Mouse (Mus musculus) 3T3-L1 (cell line): ENCODE results near the gene Cabs1.
A peak's percentile ranks its signal among the peaks of the same experiment; 100 is the strongest.

Source experiments
- DNase-seq: peaks from one replicate; pipeline ENCODE4 v3.0.0-alpha.2; 2015; ENCODE audit warnings: low read depth, low spot score

Gene Cabs1

GRCm38 (mm10) chr5:87979139-87979538 lies at the start of gene Cabs1:
TSS of gene Cabs1 (plus strand) at chr5:87979439.
- DNase-seq, result no peak

- DNase-seq, result no peak
Measured at GRCm38 (mm10) chr5:87931603-87932002, 47.6 kb upstream of the Cabs1 start.

DNA sequence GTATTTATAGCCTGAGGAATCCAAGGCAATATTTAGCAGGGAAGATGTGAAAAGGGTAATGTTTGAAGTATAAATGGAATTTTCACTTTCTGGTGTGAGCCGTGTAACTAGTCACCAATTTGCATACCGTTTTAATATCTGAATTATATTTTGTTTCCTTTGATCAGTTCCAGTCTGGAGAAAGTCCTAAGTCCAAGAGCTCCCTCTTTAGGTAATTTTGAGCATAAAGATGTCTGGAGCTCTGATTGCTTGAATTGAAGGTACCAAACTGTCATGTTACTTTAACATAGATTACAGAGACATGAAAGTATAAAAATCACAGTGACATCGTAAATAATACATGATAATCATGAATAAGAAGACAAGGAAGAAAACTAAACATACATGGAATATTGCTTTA lies 38.5 kb upstream of the Cabs1 start:
- DNase-seq, result peak; percentile 4

GRCm38 (mm10) chr5:87942515-87942914 lies 36.7 kb upstream of the Cabs1 start:
- no peak for DNase-seq

- DNase-seq, result no peak
Measured at GRCm38 (mm10) chr5:87951836-87952235, 27.4 kb upstream of the Cabs1 start.

DNA sequence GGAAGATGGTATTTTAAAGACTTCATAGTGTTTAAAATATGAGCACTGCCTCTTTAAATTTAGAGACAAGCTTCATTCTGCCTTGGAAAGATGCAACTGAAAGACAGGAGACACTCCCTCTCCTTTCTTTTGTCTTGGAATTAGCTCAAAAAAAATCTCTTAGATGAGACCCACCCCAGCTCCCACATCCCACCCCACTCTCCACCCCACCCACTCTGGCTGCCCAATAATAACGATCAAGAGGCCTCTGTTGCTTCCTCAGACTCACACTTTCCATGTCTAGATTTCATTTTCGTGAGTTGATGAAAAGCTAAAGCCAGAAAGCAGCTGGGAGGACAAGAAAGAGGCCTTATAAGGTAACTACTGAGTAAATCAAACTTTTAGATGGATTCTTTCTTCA lies 10.0 kb upstream of the Cabs1 start, which contains the start of the genes 2310003L06Rik and Gm28434:
Gene 2310003L06Rik, plus strand, starts transcription at position 259 of the 400 bp plus-strand sequence.
Gene Gm28434, plus strand, starts transcription at position 317 of the 400 bp plus-strand sequence.
- no peak for DNase-seq

GRCm38 (mm10) chr5:87982468-87983214 lies 3.4 kb downstream of the Cabs1 start:
- DNase-seq, result no peak

GRCm38 (mm10) chr5:88002249-88002648 lies 23.0 kb downstream of the Cabs1 start, which contains the start of gene Smr3a:
TSS of gene Smr3a (plus strand) at chr5:88002549.
- no peak for DNase-seq

DNA sequence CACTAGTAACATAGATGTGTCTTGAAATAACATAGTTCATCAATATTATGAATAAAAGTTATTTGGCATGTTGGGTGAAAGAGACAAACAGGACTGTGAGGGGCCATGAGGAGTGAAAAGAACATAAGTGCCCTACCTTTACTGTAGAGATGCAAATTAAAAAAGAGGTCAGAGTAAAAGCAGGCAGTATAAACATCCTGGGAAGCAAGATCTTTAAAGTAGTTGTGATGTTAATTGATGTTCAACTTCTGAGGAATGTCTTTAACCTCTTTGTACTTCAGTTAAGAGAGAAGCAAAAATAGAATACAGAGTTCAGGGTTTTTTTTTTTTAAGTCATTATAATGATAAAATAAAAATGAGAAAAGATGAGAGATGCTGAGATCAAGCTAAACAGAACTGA lies 26.0 kb downstream of the Cabs1 start:
- no peak for DNase-seq
